Mouse (Mus musculus) neural tube, postnatal 0 days (tissue): ENCODE data around the gene Cenpf. TPM values are rescaled to one million over a fixed set of nuclear protein-coding genes. Genes with fewer than 3 reads are reported as not detected.

Experiments used
- polyA plus RNA-seq: library from polyadenylated mRNA; unstranded; fragments of >200 nt; fragmentation: Nextera tagmentation; extraction: Ambion mirVana; gene quantifications from 2 replicates; pipeline ENCODE4 v1.2.1, GENCODE M21; 2015

Gene Cenpf
- polyA plus RNA-seq = 8.7 and 11.0 TPM in 2 replicates

DNA sequence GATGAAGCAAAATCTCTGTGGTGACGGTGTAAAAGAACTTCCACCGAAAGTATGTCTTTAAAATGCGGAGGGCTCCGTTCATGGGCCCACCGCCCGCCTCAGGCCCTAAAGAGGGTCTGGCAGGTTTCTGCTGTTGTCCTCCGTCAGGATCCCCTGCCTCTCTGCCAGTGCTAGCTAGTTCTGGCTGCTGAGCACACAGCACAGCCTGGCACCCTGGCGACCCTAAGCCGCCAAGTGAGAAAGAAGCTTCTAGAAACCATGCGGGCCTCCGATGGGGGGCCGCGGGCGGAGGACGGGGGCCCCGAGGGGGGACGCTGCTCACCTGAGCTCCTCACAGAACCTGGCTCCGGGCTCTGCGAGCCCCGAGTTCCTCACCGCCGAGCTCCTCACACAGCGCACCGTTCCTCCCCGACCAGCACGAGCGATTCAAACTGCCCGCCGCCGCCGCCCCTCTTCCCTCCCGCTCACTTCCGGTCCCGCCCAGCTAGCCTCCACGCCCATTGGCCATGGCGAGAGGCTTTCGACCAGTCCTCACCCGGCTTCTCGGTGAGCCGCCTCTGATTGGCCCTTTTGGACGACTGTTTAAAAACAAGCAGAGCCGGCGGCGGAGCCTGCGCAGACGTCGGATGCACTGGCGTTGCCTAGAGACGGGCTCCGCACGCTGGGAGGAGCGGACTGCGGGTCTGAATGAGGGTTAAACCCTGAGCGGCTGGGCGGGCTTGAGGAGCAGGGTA, at the start of gene Cenpf:
Gene Cenpf (minus strand): TSS at position 433 of the 734 bp plus-strand sequence.

DNA sequence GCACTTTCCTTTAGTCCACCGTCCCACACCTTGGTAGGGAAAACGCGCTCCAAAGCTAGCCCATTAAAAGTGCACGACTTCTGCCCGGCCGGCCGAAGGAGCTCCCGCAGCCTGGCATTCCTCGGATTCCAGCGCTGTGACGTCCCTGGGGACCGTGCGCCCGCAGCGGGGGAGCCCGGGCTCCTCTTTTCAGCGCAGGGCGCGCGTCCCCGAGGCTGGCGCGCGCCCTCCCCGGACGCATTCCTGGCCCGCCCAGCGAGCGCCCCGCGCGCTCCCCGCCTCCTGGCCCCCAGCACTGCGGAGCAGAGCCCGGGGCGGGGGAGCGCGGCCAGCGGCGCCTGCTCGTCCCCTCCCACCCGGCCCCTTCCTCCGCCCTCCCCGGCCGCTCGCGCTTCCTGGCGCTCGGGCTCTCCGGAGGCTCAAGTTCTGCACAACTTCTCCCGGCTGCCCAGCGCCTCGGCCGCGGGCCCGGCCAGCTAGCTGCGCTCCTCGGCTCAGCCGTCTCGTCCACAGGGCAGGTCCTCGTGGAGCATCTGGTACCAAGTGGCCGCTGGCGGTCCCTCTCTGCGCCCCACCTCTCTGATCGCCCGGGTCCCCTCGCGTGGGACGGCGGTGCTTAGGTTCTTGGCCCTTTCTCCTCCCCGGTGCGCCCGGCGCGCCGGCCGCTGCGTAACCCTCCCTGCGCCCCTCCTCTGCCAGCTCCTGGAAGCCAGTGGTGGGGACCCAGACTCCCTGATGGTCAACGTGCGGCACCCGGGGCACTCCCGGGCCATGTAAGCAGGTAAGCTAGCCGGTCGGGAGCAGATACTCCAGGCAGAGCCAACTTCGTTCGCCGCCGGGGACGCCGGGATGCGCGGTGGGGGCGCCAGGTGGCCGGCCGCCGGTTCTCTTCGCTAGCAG, 40.2 kb upstream of the Cenpf start, which contains the start of gene Ptpn14:
Gene Ptpn14 (plus strand): TSS at position 385 of the 900 bp plus-strand sequence.

Other genes with a start within 250 kb of the Cenpf start
- gene Ptpn14, start 40.2 kb upstream of the Cenpf start, polyA plus RNA-seq = 1.5 and 1.8 TPM in 2 replicates
- gene Smyd2, start 234.3 kb upstream of the Cenpf start, polyA plus RNA-seq = 109 and 120 TPM in 2 replicates